Mouse (Mus musculus): ENCODE measurements at regions not wholly inside any gene's neighbourhood (a gene's known extent, or its start where the extent isn't known, plus 50 kb on each side); places are given as distances from the start of the nearest gene placed in this dataset.
A peak's percentile ranks its signal among the peaks of the same experiment; 100 is the strongest.

DNA sequence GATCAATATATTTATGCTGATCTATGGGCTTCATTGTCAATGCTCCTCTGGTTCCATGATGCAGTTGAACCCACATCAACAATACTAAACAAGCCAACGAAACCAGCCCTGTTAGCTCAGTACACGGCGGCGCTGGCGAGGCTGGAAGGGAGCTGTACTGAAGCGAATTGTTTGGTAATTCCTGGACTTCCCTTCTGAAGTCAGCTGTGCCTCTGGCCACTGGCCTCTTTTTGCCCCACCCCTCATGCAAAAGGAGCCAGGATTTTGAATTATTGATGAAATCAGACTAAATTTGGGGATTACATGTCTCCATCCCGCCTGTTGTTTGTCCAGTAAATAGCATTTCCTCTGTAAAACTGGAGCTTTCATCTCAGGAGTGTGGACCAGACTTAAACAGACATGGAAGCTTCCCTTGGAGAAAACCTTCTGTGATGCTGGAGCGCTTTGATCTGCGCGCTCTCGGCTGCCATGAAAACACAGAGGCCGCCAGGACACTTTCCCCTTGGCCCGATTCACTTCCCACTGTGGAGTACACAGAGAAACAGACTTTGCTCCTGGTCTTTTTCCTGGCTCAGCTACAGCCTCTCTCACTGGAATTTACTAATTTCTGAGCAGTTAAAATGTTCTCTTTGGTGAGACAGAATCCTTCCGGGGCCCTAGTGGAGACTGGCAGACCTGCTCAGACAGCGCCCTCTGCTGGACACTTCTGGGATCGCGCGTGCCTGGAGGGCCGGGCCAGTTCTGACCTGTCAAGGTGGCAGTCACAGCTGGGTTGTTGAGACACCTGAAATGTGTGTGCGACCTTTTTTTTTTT is 412.9 kb upstream of the Gm6657 start:
- peak; percentile 69 for DNase-seq

DNA sequence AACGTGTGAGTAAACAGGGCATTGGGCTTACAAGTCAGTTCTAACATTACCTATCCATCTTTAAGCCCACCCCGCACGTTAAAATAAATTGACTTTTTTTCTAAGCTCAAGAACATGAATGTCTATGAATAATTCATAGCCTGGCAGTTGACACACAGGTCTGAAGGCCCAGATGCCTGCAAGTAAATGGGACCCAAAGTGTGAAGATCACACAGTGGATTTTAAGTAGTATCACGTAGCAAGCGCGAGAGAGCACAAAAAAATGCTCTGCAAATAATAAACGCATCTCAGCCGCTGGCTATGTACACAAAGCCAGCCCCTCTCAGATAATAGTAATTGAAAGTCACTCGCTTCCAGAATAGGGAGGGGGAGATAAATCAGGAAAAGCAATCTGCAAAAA is 410.1 kb upstream of the Gm6657 start:
- no peak for DNase-seq

DNA sequence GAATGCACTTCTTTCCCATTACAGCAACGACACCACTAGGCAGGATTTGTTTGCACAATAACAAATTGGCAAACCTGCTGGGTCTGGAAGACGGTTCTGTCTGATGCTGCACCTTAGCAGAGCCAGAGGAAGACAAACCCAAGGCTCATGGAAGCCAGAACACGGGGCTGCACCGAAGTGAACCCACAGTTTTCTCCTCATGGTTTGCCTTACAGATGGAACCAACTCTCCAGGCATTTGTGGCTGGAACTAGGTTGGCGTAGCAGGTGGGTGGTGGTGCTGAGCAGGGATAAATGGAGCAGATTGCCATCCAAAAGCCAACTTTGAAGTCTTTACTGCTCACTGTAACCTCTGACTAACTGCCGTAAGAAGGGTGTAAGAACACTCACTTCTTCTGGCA is 408.4 kb upstream of the Gm6657 start:
- DNase-seq, result no peak

DNA sequence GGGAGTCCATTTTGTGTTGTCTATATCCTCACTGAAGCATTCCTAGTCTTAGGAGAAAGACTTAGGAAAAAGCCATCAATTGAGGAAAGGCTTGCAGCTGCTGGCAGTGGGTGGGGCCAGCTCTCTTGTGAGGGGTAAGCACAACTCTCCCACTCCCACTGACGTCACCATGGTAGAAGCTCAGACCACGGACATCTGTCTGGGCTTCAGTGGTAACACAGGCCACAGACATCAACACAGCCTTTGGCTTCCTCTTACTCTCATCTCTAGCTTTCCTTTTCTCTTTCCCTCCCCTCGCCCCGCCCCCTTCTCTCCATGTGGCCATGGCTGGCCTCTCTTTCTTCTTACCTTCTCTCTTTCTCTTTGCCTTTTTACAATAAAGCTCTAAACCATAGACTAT is 407.4 kb upstream of the Gm6657 start:
- no peak for DNase-seq

DNA sequence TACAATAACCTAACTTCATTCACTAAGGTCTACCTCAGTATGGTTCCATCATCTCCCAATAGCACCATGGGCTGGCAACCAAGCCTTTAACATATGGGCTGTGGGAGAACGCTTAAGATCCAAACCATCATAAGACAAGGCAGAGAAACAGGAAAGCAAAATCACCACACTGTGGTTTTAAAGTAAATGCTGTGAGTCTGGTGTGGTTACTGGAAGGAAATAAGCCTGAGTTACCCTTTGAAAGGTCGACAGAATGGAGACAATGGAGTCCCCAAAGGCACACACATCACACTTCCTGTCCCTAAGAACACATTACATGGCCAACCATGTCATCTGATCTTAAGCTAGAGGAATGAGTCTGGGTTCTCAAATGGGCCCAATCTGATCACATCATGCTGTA is 405.8 kb upstream of the Gm6657 start:
- DNase-seq, result no peak

DNA sequence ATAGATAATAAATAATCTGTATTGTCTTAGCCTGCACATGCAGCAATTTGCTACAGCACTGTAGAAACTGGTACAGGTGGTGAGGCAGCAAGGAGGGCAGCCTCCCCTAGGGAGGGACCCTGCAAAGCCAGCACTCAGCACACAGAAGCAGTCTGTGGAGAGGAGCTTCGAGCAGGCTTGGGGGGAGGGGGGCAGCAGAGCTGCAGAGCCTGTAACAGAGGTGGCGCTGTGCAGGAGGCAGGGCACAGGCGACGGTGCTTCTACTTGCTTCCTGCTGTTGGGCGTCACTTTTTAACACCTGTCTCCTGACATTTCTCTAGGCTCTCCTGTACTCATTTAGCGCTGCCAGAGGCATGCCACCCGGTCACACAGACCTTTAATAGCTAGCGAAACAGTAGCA is 404.6 kb upstream of the Gm6657 start:
- DNase-seq, result no peak

DNA sequence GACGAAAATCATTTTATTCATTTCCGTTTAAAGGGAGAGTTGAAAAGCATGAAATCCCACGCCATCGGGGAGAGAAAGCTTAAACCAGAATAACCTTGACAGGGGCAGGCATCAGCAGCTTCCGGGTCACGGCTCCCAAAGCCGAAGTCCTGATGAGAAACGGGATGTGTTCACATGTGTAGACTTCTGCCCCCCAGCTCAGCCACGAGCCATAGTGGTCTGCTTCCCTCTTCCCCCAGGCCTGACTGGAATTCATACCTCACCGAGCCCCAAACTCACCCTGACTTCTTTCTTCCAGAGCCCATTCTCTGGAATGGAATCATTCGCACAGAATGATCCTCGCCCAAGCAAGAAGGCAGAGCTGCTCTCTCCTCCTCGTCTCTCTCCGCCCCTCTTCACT is 404.2 kb upstream of the Gm6657 start:
- DNase-seq, result no peak

DNA sequence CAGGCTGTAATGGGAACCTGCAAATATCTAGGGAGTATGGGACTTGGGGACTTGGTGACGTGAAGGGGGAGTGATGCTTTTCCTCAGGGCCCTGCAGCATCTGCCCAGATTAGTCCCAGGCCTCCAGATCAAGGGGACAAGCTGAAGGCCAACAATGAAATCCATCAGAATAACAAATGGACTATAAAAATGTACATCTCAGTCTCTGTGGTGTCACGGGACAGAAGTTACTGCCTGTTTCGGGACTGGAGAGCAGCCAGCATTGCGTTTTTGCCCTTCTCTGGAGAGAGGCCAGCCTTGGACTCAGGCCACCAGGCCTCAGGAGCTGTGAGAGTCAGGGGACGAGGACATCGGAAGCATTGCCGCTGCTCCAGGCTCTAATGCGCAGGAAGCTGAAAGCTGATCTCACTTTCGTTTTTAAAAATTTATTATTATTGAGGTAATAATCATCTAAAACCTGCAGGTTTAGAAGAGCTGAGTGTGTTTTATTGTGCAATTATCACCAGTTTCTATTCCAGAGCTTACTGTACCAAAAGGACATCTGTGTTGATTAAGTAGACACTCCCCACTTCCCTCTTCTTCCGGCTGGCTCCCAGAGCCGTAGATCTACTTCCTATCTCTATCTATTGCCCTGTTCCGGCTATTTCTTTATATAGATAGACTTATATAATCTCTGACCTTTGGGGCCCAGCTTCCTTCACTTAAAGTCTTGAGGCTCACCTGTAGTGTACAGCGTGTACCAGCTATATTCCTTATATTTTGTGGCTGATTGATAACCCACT is 403.0 kb upstream of the Gm6657 start:
- peak; percentile 92 for DNase-seq

DNA sequence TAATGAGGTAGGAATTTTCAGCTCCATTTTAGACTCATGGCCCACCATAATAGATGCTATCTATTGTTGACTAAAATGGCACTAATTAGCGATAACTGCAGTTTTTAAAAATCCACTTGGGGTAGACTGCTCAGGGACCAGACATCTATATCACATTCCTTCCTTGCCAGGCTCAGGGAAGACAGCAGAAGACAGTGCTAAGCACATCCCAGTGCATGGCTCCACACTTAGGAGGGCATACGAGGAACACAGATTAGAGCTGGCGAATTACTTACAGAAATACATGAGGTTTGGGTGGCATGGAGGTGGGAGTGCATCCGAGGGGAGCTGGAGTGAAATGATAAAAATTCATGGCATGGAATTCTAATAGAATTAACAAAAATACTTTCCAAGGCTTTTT is 395.5 kb upstream of the Gm6657 start:
- DNase-seq, result no peak

DNA sequence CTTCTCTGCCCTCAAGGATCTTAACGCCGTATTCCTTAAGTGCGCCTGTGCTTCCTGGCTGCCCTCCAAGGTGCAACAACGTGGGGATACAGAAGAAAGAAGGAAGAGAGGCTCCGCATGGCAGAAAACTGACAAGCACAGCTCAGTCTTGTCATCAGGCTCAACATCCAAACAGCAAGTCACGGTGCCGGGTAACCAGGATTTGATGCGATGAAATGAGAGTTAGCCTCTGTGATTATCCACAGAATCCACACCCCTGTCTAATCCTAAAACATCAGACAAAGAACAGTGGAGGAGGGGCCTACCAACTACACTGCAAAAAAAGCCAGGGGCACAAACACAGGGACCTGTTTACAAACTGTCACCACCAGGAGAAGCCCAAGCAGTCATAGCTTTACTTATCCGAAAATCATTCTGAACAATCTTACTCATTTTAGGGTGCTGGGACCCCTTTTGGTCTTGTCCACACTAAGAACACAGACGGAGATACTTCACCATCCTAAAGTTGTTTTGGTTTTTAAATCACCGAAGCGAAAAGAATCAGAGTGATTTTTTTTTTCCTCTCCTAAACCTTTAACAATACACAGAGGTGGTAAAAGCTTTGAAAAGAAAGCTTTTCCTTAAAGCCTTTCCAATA is 394.8 kb upstream of the Gm6657 start:
- no peak for DNase-seq

DNA sequence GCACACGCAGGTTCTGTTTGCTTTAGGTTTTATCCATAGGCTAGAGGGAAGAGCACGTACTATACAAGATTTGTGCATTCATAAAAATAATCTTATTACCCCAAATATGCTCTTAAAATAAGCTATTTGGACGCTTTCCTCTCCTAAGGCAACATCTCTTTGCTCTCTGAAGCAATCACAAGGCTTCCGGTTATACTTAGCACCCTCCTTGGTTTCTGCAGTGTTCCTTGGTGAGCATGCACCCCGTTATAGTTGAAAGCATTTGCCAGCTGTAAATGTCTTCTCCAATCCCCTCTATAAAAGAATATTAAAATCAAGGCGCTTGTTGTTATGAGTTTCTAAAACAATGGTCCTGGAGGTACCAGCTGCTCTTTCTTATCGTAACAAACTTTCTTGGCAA is 386.4 kb upstream of the Gm6657 start:
- no peak for DNase-seq

DNA sequence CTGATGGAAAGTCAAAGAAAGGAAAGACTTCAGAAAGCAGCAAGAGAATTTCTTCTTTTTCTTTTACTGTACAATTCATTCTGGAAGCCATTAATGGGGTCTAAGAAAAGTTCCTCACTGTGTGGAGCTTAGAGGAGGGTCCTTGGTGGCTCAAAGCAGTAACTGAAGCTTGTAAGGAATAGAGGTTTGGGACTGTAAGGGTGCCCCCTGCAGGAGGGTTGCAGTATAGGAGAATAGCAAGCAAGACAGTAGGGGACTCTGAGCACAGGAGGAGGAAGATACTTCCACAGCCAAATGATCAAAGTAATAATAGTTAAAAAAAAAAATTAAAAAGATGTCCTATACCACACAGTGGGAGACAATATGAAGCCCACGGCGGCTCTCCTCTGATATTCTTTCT is 382.8 kb upstream of the Gm6657 start:
- DNase-seq, result no peak

DNA sequence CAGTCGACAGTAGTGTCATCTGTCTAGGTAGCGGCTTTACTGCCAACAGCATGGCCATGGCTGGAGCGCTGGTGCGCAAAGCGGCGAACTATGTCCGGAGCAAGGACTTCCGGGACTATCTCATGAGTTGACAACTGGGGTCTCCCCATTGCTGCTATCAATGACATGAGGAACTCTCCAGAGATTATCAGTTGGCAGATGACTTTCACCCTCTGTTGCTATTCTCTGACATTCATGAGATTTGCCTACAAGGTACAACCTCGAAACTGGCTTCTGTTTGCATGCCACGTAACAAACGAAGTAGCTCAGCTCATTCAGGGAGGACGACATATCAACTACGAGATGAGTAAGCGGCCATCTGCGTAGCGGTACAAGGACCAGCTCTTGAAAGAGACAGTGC is 374.6 kb upstream of the Gm6657 start:
- DNase-seq, result no peak

DNA sequence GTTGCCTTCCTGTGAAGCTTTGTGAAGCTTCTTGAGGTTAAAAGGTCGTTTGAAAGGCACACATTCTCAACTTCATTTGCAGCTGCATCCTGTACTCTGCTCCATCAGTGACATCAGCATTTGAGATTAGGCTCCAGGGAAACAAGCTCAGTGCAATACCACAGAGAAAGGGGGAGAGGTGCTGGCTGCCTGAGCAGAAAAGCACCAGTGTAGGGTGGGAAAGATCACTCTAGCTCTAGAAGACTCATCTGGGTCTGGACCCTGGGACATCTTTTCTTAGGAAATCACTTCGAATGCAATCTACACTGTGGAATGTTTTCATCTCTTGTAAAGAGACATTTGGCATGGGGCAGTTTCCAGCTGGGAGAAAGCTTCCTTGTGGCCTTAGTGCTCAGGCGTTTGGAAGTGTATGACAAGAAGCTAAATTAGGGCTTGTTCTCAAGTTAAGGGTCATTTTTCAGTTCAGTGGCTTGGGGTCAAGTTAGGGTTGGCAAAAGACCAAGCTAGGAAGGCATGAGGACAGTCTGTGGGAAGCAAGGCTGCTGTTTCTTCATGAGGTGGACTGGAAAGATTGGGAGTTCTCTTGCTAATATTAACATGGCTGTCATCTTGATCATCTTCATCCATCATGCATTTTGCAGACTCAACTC is 370.5 kb upstream of the Gm6657 start:
- DNase-seq, result no peak

DNA sequence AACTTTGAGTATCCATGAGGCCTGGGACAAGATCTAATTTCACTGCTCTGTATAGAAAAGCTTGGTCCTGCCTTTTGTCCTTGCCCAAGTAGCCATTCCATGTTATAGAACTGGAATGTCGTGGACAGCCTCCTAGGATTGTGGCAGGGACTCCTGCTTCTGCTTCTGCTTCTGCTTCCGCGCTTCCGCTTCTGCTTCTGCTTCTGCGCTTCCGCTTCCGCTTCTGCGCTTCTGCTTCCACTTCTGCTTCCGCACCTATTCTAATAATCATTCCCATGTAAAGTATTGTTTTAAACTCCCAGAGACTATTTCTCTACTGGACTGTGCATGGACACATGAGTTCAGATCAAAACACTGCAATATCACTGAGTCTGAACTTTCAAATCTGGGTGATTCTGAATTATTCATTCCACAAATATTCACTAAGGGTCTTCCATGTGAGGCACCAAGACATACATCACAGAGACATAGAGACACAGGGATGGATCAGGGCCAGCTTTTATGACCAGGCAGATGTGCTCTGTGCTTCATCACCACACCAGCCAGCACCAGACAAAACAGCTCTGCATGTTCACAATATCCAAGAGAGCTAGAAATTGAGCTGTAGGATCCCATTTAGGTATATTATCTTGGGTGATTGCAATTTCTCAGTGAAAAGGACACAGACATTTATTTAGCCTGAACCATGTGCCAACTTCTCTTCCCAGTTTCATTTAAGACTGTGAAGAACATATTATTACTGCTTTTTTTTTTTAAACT is 360.5 kb upstream of the Gm6657 start:
- no peak for DNase-seq

DNA sequence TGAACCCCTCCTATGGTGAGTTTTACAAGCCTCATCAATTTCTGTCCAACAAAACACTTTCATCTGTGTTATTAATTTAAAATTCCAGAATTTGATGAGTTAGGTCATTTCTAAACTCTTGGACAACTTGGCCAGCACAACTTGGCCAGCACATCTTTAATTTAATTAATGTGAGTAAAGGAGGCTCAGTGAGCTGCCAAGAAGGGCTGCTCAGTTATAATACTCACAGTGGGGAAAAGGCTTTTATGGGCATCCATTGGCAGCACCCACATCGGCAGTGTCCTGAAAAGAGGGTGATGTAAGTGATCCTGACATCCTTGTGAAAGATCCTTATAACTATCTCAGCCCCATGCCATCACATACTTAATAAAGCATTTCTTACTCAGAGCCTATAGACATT is 359.2 kb upstream of the Gm6657 start:
- DNase-seq, result no peak

DNA sequence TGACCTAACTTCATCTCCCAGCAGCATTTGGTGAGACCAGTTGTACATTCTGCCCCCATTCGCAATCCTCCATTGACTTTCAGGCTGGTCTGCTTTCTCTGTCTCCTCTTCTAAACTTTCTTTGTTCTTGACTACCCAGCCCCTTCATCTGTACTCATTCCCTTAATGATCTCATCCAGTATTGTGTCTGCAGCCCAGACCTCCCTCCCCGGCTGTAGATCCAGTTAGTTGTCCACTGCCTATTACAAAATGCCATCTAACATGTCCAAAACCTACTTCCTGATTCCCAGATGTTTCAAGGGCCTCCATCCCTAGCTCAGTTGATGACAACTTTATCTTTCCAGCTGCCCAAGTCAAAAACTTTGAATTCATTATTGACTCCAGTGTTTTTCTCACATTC is 357.8 kb upstream of the Gm6657 start:
- DNase-seq, result no peak

DNA sequence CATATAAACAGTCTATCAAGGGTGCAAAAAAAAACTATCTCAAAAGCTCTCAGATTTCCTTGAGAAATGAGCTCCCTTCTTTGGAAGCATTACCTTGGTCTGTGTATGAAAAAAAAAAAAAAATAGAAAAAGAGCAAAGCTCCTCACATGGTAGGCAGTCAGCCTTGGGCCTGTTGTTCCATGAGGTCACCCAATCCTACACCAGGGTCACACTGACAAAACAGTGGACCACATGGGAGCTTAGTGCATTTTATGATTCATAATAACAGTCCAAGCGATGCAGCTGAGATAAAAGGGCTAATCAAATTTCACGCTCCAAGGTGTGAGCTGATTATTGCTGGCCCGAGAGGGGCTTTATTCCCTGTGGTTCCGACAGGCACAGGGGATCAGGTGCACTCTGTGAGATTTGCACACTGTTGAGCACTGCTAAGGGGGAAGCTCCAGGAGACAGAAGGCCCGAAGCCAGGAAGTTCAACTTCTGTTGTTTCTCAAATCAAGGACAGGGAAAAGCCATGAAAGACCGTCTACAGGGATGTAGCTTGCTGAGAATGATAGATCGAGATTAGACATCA is 352.1 kb upstream of the Gm6657 start:
- peak; percentile 54 for DNase-seq

DNA sequence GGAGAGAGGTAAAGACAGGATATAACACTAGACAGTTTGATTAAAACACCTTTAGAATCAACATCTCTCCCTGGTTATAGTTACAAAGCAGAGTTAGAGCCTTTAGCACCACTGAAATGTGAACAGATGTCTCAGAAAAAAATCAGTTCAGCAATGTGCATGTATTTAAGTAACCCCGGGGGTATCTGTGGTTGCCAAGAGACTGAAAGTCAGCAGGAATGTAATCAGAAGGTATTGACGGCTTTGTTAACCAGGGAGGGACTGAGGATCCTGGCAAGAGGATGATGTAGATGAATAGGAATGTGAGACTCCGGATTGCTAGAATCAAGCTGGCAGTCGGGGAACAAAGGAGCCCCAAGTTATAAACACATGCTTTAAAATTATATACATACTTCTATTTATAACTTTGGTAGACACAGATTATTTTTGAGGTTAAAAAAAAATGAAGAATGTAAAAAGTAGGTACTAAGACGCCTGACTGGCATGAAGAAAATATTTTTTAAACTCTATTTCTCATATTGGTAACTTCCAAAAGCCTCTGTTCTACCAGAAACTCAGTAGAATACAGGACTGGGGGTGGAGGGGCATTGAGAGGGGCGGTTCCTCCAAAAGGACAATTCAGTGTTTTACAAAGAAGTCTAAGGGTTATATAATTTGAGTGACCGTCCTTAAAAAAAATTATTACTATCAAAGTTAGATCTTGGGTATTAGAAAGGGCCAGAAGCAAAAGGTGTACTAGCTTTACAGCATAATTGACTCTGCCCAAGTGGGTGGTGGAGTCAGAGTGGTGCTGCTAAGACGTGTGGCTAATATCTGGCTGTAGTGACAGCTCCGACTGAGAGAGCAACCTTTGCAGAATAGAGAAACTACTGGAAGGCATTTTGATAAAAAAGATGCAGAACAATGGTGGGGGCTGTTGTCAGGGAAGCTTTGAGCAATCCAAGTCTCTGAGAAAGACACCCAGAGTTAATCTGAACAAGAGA is 341.2 kb upstream of the Gm6657 start:
- no peak for DNase-seq

DNA sequence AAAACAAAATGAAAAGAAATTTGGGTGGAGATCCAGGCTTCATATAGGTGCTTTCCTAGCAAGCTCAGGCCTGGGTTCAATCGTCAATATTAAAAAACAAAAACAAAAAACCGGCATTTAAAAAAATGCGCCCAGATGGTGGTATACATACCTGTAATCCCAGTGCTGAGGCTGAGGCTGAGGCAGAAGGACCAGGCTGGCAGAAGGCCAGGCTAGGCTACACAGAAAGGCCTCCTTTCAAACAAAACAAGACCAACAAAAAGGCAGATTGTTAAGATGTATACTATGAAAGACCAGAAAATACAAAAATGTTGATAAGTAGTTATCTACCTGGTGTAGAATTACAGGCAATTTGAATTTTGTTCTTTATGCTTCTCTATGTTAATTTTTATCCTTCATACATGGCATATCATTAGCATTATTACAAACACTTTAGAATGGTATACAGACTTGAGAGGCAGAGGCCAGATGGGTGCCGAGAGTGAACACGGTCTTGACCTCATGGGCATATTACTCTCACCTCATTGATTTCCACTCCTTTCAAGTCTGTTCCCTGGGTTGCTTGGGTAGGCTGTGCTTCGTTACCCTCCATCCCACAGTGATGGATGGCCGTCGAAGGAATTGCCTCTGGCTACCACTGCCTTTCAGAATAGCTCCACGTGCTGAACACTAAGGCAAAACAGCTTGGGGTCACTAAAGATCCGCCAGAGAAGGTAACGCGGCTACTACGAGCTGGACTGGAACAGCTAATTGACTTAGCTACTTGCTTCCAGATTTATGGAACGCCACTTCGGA is 339.6 kb upstream of the Gm6657 start:
- DNase-seq, result no peak

Measured in adrenal gland, adult 8-10 months (tissue).